Mouse (Mus musculus) hindbrain, embryonic 10.5 days (tissue): Measurements from ENCODE around the gene Slc44a5. TPM values are rescaled to one million over a fixed set of nuclear protein-coding genes. Genes with fewer than 3 reads are reported as not detected.
"Not testable (repeated sequence)": the region's sequence is repeated elsewhere in the genome, so short reads cannot be mapped to it uniquely, and the experiment has no call there.

ENCODE experiments used
- DNase-seq: peaks from one replicate; pipeline ENCODE4 v3.0.0-alpha.2; 2017; ENCODE audit warnings: low spot score
- H3K27ac ChIP-seq: fragments of 300-500 bp; sonication (generic); 2 replicates; pipeline ENCODE4 v1.5.1; 2016; ENCODE audit warnings: mild to moderate bottlenecking, moderate library complexity
- H3K27me3 ChIP-seq: fragments of 300-500 bp; sonication (generic); 2 replicates; pipeline ENCODE4 v1.6.1; 2016; ENCODE audit warnings: mild to moderate bottlenecking; ENCODE audit not compliant: poor library complexity, insufficient read depth, severe bottlenecking
- H3K36me3 ChIP-seq: fragments of 300-500 bp; sonication (generic); 2 replicates; pipeline ENCODE4 v1.6.1; 2016; ENCODE audit warnings: mild to moderate bottlenecking, moderate library complexity
- H3K4me1 ChIP-seq: fragments of 300-500 bp; sonication (generic); replicated peaks from 2 replicates; pipeline ENCODE4 v1.6.1; 2016; ENCODE audit warnings: mild to moderate bottlenecking
- H3K4me3 ChIP-seq: fragments of 300-500 bp; sonication (generic); 2 replicates; pipeline ENCODE4 v1.5.1; 2016; ENCODE audit warnings: mild to moderate bottlenecking, moderate library complexity
- H3K9me3 ChIP-seq: fragments of 300-500 bp; sonication (generic); 2 replicates; pipeline ENCODE4 v1.6.1; 2016; ENCODE audit warnings: mild to moderate bottlenecking, moderate library complexity
- WGBS: fragments of 180-500 bp; shearing (Covaris S2); methylation state at CpG from one replicate; pipeline ENCODE4 v1.1.7; 2016; 5-methylcytosine and 5-hydroxymethylcytosine counted together
- polyA plus RNA-seq: library from polyadenylated mRNA; unstranded; fragments of >200 nt; fragmentation: Nextera tagmentation; extraction: Ambion mirVana; gene quantifications from 2 replicates; pipeline ENCODE4 v1.2.1, GENCODE M21; 2016

Gene Slc44a5
- polyA plus RNA-seq, 1 experiment from 2014 or later = 4.5 TPM

DNA sequence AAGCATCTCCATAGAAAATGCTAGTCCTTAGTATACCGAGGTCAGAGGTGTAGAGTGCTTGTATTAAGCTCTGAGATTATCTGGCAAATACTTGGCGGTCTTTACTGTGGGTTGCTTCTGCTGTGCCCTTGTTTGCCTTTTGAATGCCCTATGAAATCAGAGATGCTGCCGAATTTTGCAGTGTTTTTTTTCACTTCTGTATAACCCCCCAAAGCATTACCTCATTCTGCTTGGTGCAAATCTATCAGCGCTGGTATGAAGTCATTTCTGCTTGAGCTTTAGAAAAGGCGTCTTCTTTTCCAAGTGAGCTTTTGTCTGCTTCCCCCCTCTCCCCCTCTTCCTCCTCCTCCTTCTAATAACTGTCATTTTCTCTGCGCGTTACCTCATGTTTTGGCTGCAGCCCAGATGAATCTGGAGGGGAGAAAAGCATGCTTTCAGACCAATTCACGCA, 248.9 kb downstream of the Slc44a5 start:
- 62% methylated on average over 8 of the region's 8 CpGs for WGBS
- DNase-seq = no peak

DNA sequence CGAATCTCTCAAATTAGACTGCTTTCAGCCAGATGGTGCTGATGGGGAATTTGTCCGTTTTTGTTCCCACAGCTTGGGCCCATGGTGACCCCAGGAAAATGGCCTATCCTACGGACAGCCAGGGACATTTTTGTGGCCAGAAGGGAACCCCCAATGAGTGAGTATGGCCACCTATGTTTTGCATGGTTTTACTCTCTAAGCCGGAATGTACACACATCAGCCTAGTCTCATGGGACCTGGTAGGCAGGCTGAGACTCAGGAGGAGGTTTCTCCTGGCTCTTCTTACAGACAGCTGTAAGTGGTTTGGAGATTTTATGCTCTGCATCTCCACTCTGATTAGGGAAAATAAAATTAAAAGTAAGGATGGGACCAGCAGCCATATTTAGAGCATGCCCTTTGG, 249.5 kb downstream of the Slc44a5 start:
- Histone ChIP-seq H3K4me1 (peaks cover 15% of the 10 kb centered on the region), H3K9me3 (no peaks in the 10 kb centered on the region), H3K4me3 (no peak overlapping the region), H3K36me3 (no peaks in the 10 kb centered on the region), H3K27me3 (no peaks in the 10 kb centered on the region), H3K27ac (peak overlapping the region; percentile 47; the same call in 1 of the 2 replicates)
- no peak for DNase-seq
- whole genome bisulfite sequencing = 60% methylated on average over 4 of the region's 4 CpGs

More for the DNA sequence above, 248.9 kb downstream of the Slc44a5 start:
- no peaks in the 10 kb centered on the region for H3K27me3 ChIP-seq
- H3K27ac ChIP-seq = peak overlapping the region; percentile 60
- H3K4me1 ChIP-seq = peaks cover 15% of the 10 kb centered on the region
- H3K4me3 ChIP-seq = no peak overlapping the region
- H3K9me3 ChIP-seq = no peaks in the 10 kb centered on the region
- no peaks in the 10 kb centered on the region for H3K36me3 ChIP-seq

DNA sequence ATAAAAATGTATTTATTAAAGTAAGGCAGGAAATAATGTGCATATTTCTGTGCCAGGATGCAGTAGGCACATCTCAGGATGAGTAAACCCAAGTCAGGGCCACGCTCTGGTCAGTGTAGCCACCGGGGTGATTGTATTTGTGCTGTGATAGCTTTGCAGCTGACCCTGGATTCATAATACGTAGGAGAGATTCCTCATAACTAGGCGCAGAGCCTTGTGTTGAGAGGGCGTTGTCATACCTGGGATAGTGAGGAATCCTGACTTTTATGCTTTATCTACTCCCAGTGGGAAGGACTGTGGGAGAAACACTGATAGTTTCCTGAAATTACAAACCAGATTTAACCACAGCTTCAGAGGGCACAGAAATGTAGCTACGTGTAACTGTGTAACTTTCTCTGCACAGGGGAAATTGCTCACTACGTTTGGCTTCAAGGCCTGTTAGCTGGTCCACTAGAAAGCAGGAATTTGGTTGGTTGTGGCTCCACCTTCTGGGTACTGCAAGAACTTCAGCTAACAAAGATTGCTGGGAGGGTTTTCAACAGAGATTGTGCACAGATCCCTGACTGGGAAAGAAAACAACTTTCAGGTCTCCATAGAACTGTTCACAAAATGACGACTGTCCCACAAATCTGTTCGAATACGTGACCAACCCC, 253.0 kb downstream of the Slc44a5 start:
- Histone ChIP-seq H3K4me3 (no peak overlapping the region), H3K27me3 (no peaks in the 10 kb centered on the region), H3K27ac (0 out of 2 replicates have a peak overlapping the region, but pooled peaks have one; percentile 0), H3K36me3 (no peaks in the 10 kb centered on the region), H3K4me1 (peaks cover 15% of the 10 kb centered on the region), H3K9me3 (no peaks in the 10 kb centered on the region)
- DNase-seq = peak; percentile 74
- 52% methylated on average over 10 of the region's 10 CpGs for WGBS

DNA sequence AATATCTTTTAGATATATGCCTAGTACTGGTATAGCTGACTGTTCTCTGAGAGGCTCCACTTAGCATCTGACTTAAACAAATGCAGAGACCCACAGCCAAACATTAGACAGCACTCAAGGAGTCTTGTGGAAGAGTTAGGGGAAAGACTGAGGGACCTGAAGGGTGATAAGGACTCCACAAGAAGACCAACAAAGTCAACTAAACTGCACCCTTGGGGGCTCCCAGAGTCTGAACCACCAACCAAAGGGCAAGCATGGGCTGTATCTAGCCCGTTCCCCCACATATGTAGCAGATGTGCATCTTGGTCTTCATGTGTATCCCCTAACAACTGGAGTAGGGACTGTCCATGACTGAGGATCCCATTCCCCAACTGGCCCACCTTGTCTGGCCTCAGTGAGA, 271.7 kb downstream of the Slc44a5 start:
- no peak overlapping the region for H3K27ac ChIP-seq

DNA sequence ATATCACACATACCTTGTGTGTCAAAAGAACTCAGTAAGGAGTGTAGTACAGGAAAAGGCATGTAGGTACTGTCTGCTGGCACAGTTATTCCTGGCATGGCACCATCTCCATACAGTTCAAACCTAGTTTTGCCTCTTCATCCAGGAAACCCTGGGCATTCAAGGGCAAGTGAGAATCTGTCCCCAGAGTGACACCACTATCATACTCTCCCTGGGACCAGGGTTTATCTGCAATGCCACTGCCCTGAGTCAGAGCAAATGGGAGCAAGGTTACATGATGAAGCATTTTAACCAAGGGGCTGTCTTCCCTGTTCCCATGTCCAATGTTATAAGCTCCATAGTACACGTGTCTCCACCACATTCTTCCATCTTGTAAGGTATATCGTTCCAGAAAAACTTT, 278.2 kb downstream of the Slc44a5 start:
- peaks cover 9% of the 10 kb centered on the region; the same call in 1 of the 2 replicates for H3K9me3 ChIP-seq
- no peak for DNase-seq
- WGBS = 93% methylated on average over 2 of the region's 2 CpGs

More for the DNA sequence above, 271.7 kb downstream of the Slc44a5 start:
- Histone ChIP-seq H3K9me3 (peaks cover 13% of the 10 kb centered on the region; the same call in 1 of the 2 replicates), H3K27me3 (no peaks in the 10 kb centered on the region), H3K4me3 (no peak overlapping the region), H3K36me3 (peaks cover 32% of the 10 kb centered on the region), H3K4me1 (no peaks in the 10 kb centered on the region)
- no peak for DNase-seq
- WGBS = 95% methylated on average over 1 of the region's 1 CpGs

DNA sequence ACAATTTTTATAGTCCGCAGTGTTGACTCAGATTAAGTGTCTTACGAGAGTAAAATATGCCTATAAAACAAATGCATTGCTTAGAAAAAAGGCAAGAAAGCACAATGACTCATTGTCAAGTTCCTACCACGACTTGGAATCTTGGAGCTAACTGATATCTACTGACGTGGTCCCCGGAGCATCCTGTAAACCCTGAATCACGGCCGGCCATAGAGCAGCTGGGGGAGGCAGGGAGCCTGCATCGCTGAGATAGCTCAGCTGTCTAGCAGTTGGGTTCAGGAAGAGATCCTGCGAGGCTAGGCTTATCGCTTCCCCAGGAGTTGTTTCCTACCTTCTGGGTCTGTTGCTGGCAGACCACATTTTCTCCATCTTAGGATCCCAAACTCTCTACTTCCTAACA, 279.0 kb downstream of the Slc44a5 start:
- 79% methylated on average over 10 of the region's 10 CpGs for WGBS

More for the DNA sequence above, 278.2 kb downstream of the Slc44a5 start:
- no peaks in the 10 kb centered on the region for H3K27me3 ChIP-seq
- no peak overlapping the region for H3K27ac ChIP-seq
- H3K4me1 ChIP-seq = no peaks in the 10 kb centered on the region
- H3K36me3 ChIP-seq = peaks cover 16% of the 10 kb centered on the region
- no peak overlapping the region for H3K4me3 ChIP-seq

DNA sequence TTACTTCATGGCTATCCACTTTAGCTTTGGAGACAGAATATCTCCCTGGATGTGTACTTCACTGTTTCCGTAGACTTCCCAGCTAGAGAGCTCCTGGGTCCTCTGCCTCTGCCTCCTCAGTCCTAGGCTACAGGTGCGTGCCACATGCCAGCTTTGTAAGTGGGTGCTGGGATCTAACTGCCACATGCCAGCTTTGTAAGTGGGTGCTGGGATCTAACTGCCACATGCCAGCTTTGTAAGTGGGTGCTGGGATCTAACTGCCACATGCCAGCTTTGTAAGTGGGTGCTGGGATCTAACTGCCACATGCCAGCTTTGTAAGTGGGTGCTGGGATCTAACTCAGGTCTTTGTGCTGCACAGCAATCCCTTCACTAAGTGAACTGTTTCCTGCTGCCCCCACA, 281.0 kb downstream of the Slc44a5 start:
- not testable (repeated sequence) for H3K9me3 ChIP-seq, H3K27ac ChIP-seq, H3K4me3 ChIP-seq, H3K4me1 ChIP-seq, DNase-seq, H3K36me3 ChIP-seq, H3K27me3 ChIP-seq
- WGBS = 81% methylated on average over 2 of the region's 2 CpGs

More for the DNA sequence above, 279.0 kb downstream of the Slc44a5 start:
- Histone ChIP-seq H3K4me3 (no peak overlapping the region), H3K4me1 (no peaks in the 10 kb centered on the region), H3K9me3 (0 out of 2 replicates have a peak, but pooled peaks cover 2% of the 10 kb centered on the region), H3K36me3 (peaks cover 9% of the 10 kb centered on the region; the same call in 1 of the 2 replicates), H3K27me3 (no peaks in the 10 kb centered on the region), H3K27ac (no peak overlapping the region)
- DNase-seq = no peak

DNA sequence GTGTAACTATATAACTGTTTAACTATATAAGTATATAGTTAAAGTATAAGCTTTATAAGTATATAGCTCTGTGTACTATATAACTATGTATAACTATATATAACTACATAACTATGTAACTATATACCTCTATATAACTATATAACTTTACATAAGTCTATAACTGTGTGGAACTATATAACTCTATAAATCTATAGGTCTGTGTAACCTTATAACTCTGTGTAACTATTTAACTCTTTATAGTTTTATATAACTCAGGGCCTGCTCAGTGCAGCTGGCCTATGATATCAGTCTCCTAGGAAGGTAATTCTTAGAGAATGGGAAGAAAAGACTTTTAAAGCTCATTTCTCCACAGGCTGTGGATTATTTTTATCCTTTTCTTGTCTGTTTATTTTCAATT, 284.1 kb downstream of the Slc44a5 start:
- no peaks in the 10 kb centered on the region for H3K4me1 ChIP-seq
- H3K9me3 ChIP-seq = no peaks in the 10 kb centered on the region
- no peak overlapping the region for H3K27ac ChIP-seq
- peaks cover 7% of the 10 kb centered on the region; the same call in 1 of the 2 replicates for H3K36me3 ChIP-seq
- no peak overlapping the region for H3K4me3 ChIP-seq
- DNase-seq = no peak
- no peaks in the 10 kb centered on the region for H3K27me3 ChIP-seq

DNA sequence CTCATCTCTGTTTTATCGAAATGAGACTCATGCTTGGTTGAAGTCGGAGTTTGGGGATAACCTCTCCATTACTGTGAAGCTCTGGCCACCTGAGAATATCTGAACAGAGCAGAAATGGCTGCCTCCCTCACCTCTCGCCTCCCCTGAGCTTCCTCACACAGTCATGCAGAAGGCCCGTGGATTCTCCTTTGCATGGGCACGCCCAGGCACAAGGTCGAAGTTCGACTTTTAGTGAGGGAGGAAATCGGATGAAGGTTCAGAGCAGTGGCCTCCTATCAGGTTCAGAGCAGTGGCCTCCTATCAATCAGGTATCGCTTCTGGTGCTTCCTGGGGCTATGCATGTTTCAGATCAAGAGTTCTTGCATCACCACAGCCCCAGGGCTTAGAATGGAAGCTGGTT, 295.1 kb downstream of the Slc44a5 start:
- 79% methylated on average over 9 of the region's 9 CpGs for WGBS
- DNase-seq = no peak
- no peaks in the 10 kb centered on the region for H3K36me3 ChIP-seq
- no peaks in the 10 kb centered on the region for H3K9me3 ChIP-seq
- peaks cover 3% of the 10 kb centered on the region for H3K4me1 ChIP-seq
- no peaks in the 10 kb centered on the region for H3K27me3 ChIP-seq
- no peak overlapping the region for H3K4me3 ChIP-seq
- no peak overlapping the region for H3K27ac ChIP-seq

DNA sequence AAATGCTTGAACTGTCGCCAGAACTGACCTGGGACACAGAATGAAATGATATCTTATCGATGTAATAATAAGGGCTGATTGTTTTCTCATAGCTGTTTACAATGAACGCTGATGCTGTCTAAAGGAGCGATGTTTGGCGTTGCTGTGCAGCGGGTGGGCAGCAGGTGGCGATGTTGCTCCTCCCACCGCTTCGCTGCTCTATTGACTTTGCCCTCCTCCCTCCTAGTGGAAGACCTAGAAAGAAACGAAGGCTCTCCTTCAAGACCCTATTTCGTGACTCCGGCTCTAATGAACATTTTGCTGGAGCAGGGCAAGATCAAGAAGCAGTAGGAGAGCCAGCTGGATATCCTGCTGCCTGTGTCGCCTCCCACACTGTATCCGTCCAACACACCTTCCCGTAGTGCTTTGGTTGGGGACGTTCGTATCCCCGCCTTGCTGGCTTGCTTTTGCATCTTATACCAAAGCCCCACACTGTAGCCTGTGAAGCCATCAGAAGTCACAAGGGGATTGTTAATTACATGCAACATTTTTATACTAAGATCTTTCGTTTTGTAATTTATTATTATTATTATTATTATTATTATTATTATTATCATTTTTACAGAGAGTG, 296.6 kb downstream of the Slc44a5 start:
- H3K9me3 ChIP-seq = no peaks in the 10 kb centered on the region
- peak overlapping the region; percentile 42 for H3K4me3 ChIP-seq
- 15% methylated on average over 19 of the region's 19 CpGs for WGBS
- H3K36me3 ChIP-seq = no peaks in the 10 kb centered on the region
- peaks cover 3% of the 10 kb centered on the region for H3K4me1 ChIP-seq
- no peak overlapping the region for H3K27ac ChIP-seq
- DNase-seq = peak; percentile 82
- no peaks in the 10 kb centered on the region for H3K27me3 ChIP-seq

DNA sequence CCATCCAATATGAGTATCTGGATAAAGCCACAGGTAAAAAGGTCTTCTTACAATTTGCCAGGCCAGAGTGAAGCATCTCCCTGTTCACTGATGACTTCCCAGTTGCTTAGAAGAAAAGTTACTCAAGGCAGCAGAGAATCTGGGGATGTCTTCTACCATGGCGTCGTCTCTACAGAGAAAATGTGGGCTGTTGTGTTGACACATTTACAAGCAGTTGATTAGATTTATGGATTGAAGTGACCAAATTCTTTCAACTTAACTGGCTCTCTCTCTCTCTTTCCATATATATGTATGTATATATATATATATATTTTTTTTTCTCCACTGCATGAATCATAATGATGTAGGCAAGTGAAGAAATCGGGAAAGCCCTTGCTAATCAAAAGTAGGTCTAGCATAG, 301.4 kb downstream of the Slc44a5 start:
- 95% methylated on average over 3 of the region's 3 CpGs for WGBS
- Histone ChIP-seq H3K27ac (no peak overlapping the region), H3K9me3 (no peaks in the 10 kb centered on the region), H3K27me3 (no peaks in the 10 kb centered on the region), H3K36me3 (no peaks in the 10 kb centered on the region), H3K4me3 (no peak overlapping the region), H3K4me1 (peaks cover 3% of the 10 kb centered on the region)
- no peak for DNase-seq

DNA sequence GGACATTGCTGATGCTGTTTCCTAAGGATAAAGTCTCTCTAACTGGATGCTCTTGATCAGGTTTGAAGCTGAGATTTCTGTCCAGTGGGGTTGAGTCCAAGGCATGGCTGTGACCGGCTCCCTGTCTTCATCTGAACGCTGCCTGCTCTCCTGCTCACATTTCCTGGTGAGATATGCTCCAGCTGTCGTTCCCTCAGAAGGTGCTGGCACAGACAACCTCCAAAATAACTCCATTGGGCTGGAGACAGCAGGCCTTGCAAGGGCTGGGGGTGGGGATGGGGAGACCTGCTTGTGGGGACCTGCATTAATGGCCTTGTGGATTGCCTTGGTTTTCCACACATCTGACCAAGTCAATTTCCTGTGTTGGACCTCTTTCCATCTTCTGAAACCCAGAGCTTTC, 311.0 kb downstream of the Slc44a5 start:
- Histone ChIP-seq H3K9me3 (no peaks in the 10 kb centered on the region), H3K27ac (no peak overlapping the region), H3K4me1 (no peaks in the 10 kb centered on the region), H3K27me3 (no peaks in the 10 kb centered on the region), H3K36me3 (no peaks in the 10 kb centered on the region), H3K4me3 (no peak overlapping the region)
- DNase-seq = no peak
- 82% methylated on average over 3 of the region's 3 CpGs for WGBS

DNA sequence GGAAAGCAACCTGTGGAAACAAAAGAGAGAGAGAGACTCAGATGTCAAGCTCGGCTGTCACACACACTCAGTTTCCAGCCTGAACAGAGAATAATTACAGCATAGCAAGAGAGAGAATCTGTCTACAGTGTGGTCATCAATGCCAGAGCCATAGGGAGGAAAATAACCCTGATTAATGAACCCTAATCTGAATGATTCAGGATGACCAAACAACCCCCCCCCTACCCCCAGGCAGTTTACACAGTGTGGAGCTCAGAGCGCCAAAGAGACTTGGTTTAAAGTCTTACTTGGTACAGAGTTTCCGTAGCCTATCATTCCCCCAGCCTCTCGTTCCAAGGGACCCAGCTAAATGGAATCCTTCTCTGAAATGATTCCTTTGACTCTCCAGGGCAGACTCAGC, 312.1 kb downstream of the Slc44a5 start:
- Histone ChIP-seq H3K4me3 (no peak overlapping the region), H3K27me3 (no peaks in the 10 kb centered on the region), H3K36me3 (no peaks in the 10 kb centered on the region), H3K9me3 (no peaks in the 10 kb centered on the region), H3K27ac (no peak overlapping the region), H3K4me1 (no peaks in the 10 kb centered on the region)
- no peak for DNase-seq
- 65% methylated on average over 4 of the region's 4 CpGs for WGBS
